Mouse (Mus musculus) MEL (cell line): ENCODE measurements around the gene Mef2b. TPM values are rescaled to one million over a fixed set of nuclear protein-coding genes. Genes with fewer than 3 reads are reported as not detected.
A peak's percentile ranks its signal among the peaks of the same experiment; 100 is the strongest.

Source experiments
- DNase-seq: peaks from one replicate; pipeline ENCODE4 v3.0.0; 2011; ENCODE audit warnings: low read depth, low spot score
- H3K27ac ChIP-seq: 2 replicates; pipeline ENCODE4 v1.5.1; 2012; ENCODE audit warnings: low read depth, mild to moderate bottlenecking, control low read depth, low read length, moderate library complexity; ENCODE audit not compliant: control insufficient read depth
- H3K27me3 ChIP-seq, 2 experiments: fragments of 150-350 bp in 1 of 2; sonication (generic) in 1 of 2; 2 replicates each; pipeline ENCODE4 v1.6.1; 2012; ENCODE audit warnings: low read length in 2 of 2, mild to moderate bottlenecking in 2 of 2, improper control_type of control experiment in 1 of 2, moderate library complexity in 1 of 2; ENCODE audit not compliant: insufficient read depth in 2 of 2, control insufficient read depth in 1 of 2
- H3K36me3 ChIP-seq, 2 experiments: 2 replicates each; pipeline ENCODE4 v1.6.1; 2012 to 2014; ENCODE audit warnings: low read length in 2 of 2, improper control_type of control experiment in 1 of 2, inconsistent platforms in 1 of 2, mild to moderate bottlenecking in 1 of 2; ENCODE audit not compliant: insufficient read depth in 2 of 2, control insufficient read depth in 1 of 2
- H3K4me1 ChIP-seq, 2 experiments: fragments of 150-350 bp in 1 of 2; sonication (generic) in 1 of 2; 2 replicates each; pipeline ENCODE4 v1.6.1; 2012; ENCODE audit warnings: low read length in 2 of 2, improper control_type of control experiment in 1 of 2, mild to moderate bottlenecking in 1 of 2; ENCODE audit not compliant: insufficient read depth in 2 of 2, control insufficient read depth in 1 of 2
- H3K4me3 ChIP-seq, 2 experiments: fragments of 150-350 bp in 1 of 2; sonication (generic) in 1 of 2; 2 replicates each; pipeline ENCODE4 v1.5.1; 2012; ENCODE audit warnings: low read depth in 2 of 2, low read length in 2 of 2, mild to moderate bottlenecking in 2 of 2, moderate library complexity in 2 of 2, control low read depth in 1 of 2, improper control_type of control experiment in 1 of 2; ENCODE audit not compliant: control insufficient read depth in 1 of 2, insufficient read depth in 1 of 2
- H3K79me2 ChIP-seq: 2 replicates; pipeline ENCODE4 v1.6.1; 2012; ENCODE audit warnings: mild to moderate bottlenecking, low read length, moderate library complexity; ENCODE audit not compliant: control insufficient read depth, poor library complexity, insufficient read depth
- H3K9ac ChIP-seq: 2 replicates; pipeline ENCODE4 v1.6.1; 2012; ENCODE audit warnings: low read depth, mild to moderate bottlenecking, control low read depth, low read length, moderate library complexity; ENCODE audit not compliant: control insufficient read depth, poor library complexity, severe bottlenecking
- H3K9me3 ChIP-seq: fragments of 150-350 bp; sonication (generic); replicated peaks from 2 replicates; pipeline ENCODE4 v1.6.1; 2012; ENCODE audit warnings: mild to moderate bottlenecking, low read length, improper control_type of control experiment, moderate library complexity; ENCODE audit not compliant: insufficient read depth
- BHLHE40 ChIP-seq: IDR thresholded peaks from 2 replicates; pipeline ENCODE4 v1.6.1; 2012; ENCODE audit warnings: low read depth, mild to moderate bottlenecking, inconsistent platforms, low read length, improper control_type of control experiment, borderline replicate concordance
- CHD1 ChIP-seq: IDR thresholded peaks from 2 replicates; pipeline ENCODE4 v1.6.1; 2012; ENCODE audit warnings: low read depth, mild to moderate bottlenecking, inconsistent platforms, low read length, improper control_type of control experiment
- CHD2 ChIP-seq: IDR thresholded peaks from 2 replicates; pipeline ENCODE4 v1.6.1; 2011; ENCODE audit warnings: low read length, improper control_type of control experiment
- CTCF ChIP-seq, 3 experiments: IDR thresholded peaks in 2 of 3; conservative IDR thresholded peaks in 1 of 3; 2 replicates each; pipeline ENCODE4 v1.5.1; 2011 to 2012; ENCODE audit warnings: low read length in 3 of 3, low read depth in 2 of 3, mild to moderate bottlenecking in 2 of 3, improper control_type of control experiment in 1 of 3, inconsistent platforms in 1 of 3, mixed read lengths in 1 of 3, moderate library complexity in 1 of 3; ENCODE audit not compliant: control insufficient read depth in 1 of 3, insufficient read depth in 1 of 3, poor library complexity in 1 of 3, severe bottlenecking in 1 of 3
- E2F4 ChIP-seq: IDR thresholded peaks from 2 replicates; pipeline ENCODE4 v1.6.1; 2011; ENCODE audit warnings: low read depth, low read length, improper control_type of control experiment, borderline replicate concordance
- EP300 ChIP-seq, 2 experiments: IDR thresholded peaks; 2 replicates each; pipeline ENCODE4 v1.6.1; 2011; ENCODE audit warnings: improper control_type of control experiment in 2 of 2, low read length in 2 of 2, low read depth in 1 of 2, mild to moderate bottlenecking in 1 of 2
- ETS1 ChIP-seq: IDR thresholded peaks from 2 replicates; pipeline ENCODE4 v1.6.1; 2012; ENCODE audit warnings: low read depth, mild to moderate bottlenecking, inconsistent platforms, low read length, improper control_type of control experiment, moderate library complexity
- GATA1 ChIP-seq: IDR thresholded peaks from 2 replicates; pipeline ENCODE4 v1.6.1; 2011; ENCODE audit warnings: low read depth, low read length, improper control_type of control experiment
- HCFC1 ChIP-seq: IDR thresholded peaks from 2 replicates; pipeline ENCODE4 v1.6.1; 2012; ENCODE audit warnings: low read depth, mild to moderate bottlenecking, inconsistent platforms, low read length, improper control_type of control experiment, moderate library complexity
- JUND ChIP-seq: IDR thresholded peaks from 2 replicates; pipeline ENCODE4 v1.6.1; 2011; ENCODE audit warnings: low read depth, mild to moderate bottlenecking, improper control_type of control experiment, low read length
- KAT2A ChIP-seq: conservative IDR thresholded peaks from 2 replicates; pipeline ENCODE4 v1.6.1; 2012; ENCODE audit warnings: low read depth, low read length, improper control_type of control experiment, inconsistent platforms
- MAX ChIP-seq: IDR thresholded peaks from 2 replicates; pipeline ENCODE4 v1.6.1; 2011; ENCODE audit warnings: low read length, improper control_type of control experiment
- MAZ ChIP-seq: IDR thresholded peaks from 2 replicates; pipeline ENCODE4 v1.6.1; 2012; ENCODE audit warnings: low read depth, mild to moderate bottlenecking, inconsistent platforms, low read length, improper control_type of control experiment
- MXI1 ChIP-seq: IDR thresholded peaks from 2 replicates; pipeline ENCODE4 v1.6.1; 2011; ENCODE audit warnings: mild to moderate bottlenecking, low read depth, low read length, improper control_type of control experiment
- MYB ChIP-seq: IDR thresholded peaks from 2 replicates; pipeline ENCODE4 v1.6.1; 2011; ENCODE audit warnings: mild to moderate bottlenecking, low read depth, low read length, improper control_type of control experiment
- MYC ChIP-seq: IDR thresholded peaks from 2 replicates; pipeline ENCODE4 v1.6.1; 2011; ENCODE audit warnings: low read depth, mild to moderate bottlenecking, low read length, improper control_type of control experiment, moderate library complexity
- NRF1 ChIP-seq: IDR thresholded peaks from 2 replicates; pipeline ENCODE4 v1.6.1; 2014; ENCODE audit warnings: low read depth, mild to moderate bottlenecking, inconsistent platforms, low read length, improper control_type of control experiment, moderate library complexity; ENCODE audit not compliant: poor library complexity, insufficient read depth, severe bottlenecking
- POLR2A ChIP-seq, 2 experiments: IDR thresholded peaks; 2 replicates each; pipeline ENCODE4 v1.6.1; 2011 to 2012; ENCODE audit warnings: low read length in 2 of 2, mild to moderate bottlenecking in 2 of 2, control low read depth in 1 of 2, improper control_type of control experiment in 1 of 2, low read depth in 1 of 2, moderate library complexity in 1 of 2; ENCODE audit not compliant: control insufficient read depth in 1 of 2, insufficient read depth in 1 of 2, poor library complexity in 1 of 2
- POLR2AphosphoS2 ChIP-seq: IDR thresholded peaks from 2 replicates; pipeline ENCODE4 v1.6.1; 2011; ENCODE audit warnings: low read length, improper control_type of control experiment
- POLR2AphosphoS5 ChIP-seq: IDR thresholded peaks from 2 replicates; pipeline ENCODE4 v1.6.1; 2012; ENCODE audit warnings: low read depth, borderline replicate concordance, mild to moderate bottlenecking, inconsistent platforms, low read length, moderate library complexity, mixed read lengths
- RAD21 ChIP-seq: IDR thresholded peaks from 2 replicates; pipeline ENCODE4 v1.6.1; 2011; ENCODE audit warnings: mild to moderate bottlenecking, low read depth, low read length, improper control_type of control experiment
- RCOR1 ChIP-seq: IDR thresholded peaks from 2 replicates; pipeline ENCODE4 v1.6.1; 2012; ENCODE audit warnings: low read depth, mild to moderate bottlenecking, inconsistent platforms, low read length, improper control_type of control experiment
- SIN3A ChIP-seq: IDR thresholded peaks from 2 replicates; pipeline ENCODE4 v1.6.1; 2012; ENCODE audit warnings: low read length, improper control_type of control experiment, inconsistent platforms
- SMC3 ChIP-seq: IDR thresholded peaks from 2 replicates; pipeline ENCODE4 v1.6.1; 2011; ENCODE audit warnings: low read depth, low read length, improper control_type of control experiment
- TBP ChIP-seq: IDR thresholded peaks from 2 replicates; pipeline ENCODE4 v1.8.0; 2011; ENCODE audit warnings: low read depth, low read length, improper control_type of control experiment
- TCF12 ChIP-seq: IDR thresholded peaks from 2 replicates; pipeline ENCODE4 v1.6.1; 2014; ENCODE audit warnings: low read depth, mild to moderate bottlenecking, inconsistent platforms, low read length, improper control_type of control experiment, moderate library complexity
- UBTF ChIP-seq: IDR thresholded peaks from 2 replicates; pipeline ENCODE4 v1.6.1; 2012; ENCODE audit warnings: low read depth, mild to moderate bottlenecking, inconsistent platforms, low read length, improper control_type of control experiment, moderate library complexity, borderline replicate concordance; ENCODE audit not compliant: insufficient read depth
- USF1 ChIP-seq: IDR thresholded peaks from 2 replicates; pipeline ENCODE4 v1.6.1; 2014; ENCODE audit warnings: low read depth, mild to moderate bottlenecking, inconsistent platforms, low read length, improper control_type of control experiment, moderate library complexity
- USF2 ChIP-seq, 2 experiments: IDR thresholded peaks; 2 replicates each; pipeline ENCODE4 v1.6.1; 2011 to 2012; ENCODE audit warnings: improper control_type of control experiment in 2 of 2, low read length in 2 of 2, borderline replicate concordance in 1 of 2, inconsistent platforms in 1 of 2, low read depth in 1 of 2, mild to moderate bottlenecking in 1 of 2; ENCODE audit not compliant: insufficient read depth in 1 of 2
- ZC3H11A ChIP-seq: IDR thresholded peaks from 2 replicates; pipeline ENCODE4 v1.6.1; 2012; ENCODE audit warnings: low read depth, mild to moderate bottlenecking, inconsistent platforms, low read length, improper control_type of control experiment
- ZKSCAN1 ChIP-seq: IDR thresholded peaks from 2 replicates; pipeline ENCODE4 v1.6.1; 2012; ENCODE audit warnings: low read depth, mild to moderate bottlenecking, inconsistent platforms, low read length, improper control_type of control experiment, moderate library complexity
- ZNF384 ChIP-seq: IDR thresholded peaks from 2 replicates; pipeline ENCODE4 v1.6.1; 2012; ENCODE audit warnings: low read depth, mild to moderate bottlenecking, inconsistent platforms, low read length, improper control_type of control experiment
- polyA plus RNA-seq, 2 experiments: library from polyadenylated mRNA; stranded (reverse) in 1 of 2; unstranded in 1 of 2; fragments of >175 nt in 1 of 2; fragments of >200 nt in 1 of 2; gene quantifications; 2 replicates each; pipeline versions ENCODE4 v1.2.1 to v1.2.4; 2012; ENCODE audit warnings: low replicate concordance in 2 of 2, low read depth in 1 of 2; ENCODE audit not compliant: insufficient read length in 2 of 2, insufficient read depth in 1 of 2, missing spikeins in 1 of 2
- total RNA-seq: library from RNA; depleted of rRNA; stranded (reverse); fragments of 300-350 nt; gene quantifications from 2 replicates; pipeline ENCODE4 v1.2.3, GENCODE M21; 2012

Gene Mef2b
- total and polyA plus RNA-seq, 3 experiments = 2.0 to 6.5 TPM; not detected in 1

- peaks cover 0 to 4% of the 10 kb centered on the region in 2 experiments; a peak in 1 of 4 replicates for H3K27me3 ChIP-seq
- no peak for DNase-seq
- no peak within 1 kb of the TSS for H3K9ac ChIP-seq
Measured at GRCm38 (mm10) chr8:70120667-70121066, 18.8 kb upstream of the Mef2b start, which contains the start of gene Ncan. Gene Ncan (minus strand): TSS chr8:70120873.

DNA sequence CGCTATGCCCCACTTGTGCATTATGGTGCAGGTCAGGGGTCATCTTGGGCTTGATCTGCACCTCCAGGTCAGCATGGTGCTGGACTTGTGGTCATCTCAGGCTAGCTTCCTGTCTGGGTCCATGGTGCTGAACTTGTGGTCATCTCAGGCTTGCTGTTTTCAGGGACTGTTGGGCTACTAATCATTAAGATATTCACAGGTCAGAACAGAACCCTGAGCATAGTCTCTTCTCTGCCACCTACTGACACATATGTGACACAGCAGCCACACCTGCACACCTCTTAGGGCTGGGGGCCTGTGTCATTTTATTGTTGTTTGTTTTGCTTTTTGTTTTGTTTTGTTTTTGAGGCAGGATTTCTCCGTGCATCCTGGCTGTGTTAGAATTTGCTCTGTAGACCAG lies 16.6 kb upstream of the Mef2b start:
- DNase-seq = peak; percentile 42
- Histone ChIP-seq H3K36me3 (no peaks in the 10 kb centered on the region), H3K4me1 (no peaks in the 10 kb centered on the region), H3K9ac (no peak overlapping the region), H3K27ac (no peak overlapping the region), H3K4me3 (no peak overlapping the region), H3K27me3 (peaks cover 0 to 4% of the 10 kb centered on the region in 2 experiments; a peak in 1 of 4 replicates), H3K9me3 (no peaks in the 10 kb centered on the region), H3K79me2 (no peaks in the 10 kb centered on the region)
- peak; percentile 58 to 68 (median 60) for TF ChIP-seq CTCF (IDR thresholded peaks at IDR 0.05 in 2 of 3, conservative IDR thresholded peaks at IDR 0.05 in 1 of 3; ENCODE audit: control insufficient read depth in 1 of 3, insufficient read depth in 1 of 3, low read depth in 2 of 3, low read length in 3 of 3, poor library complexity in 1 of 3, severe bottlenecking in 1 of 3)
- no peak for TF ChIP-seq POLR2AphosphoS2
- TF ChIP-seq MAX = no peak
- TF ChIP-seq MYC = no peak
- TF ChIP-seq ZNF384 = no peak
- no peak for TF ChIP-seq POLR2A (IDR thresholded peaks at IDR 0.05; ENCODE audit: control insufficient read depth in 1 of 2, insufficient read depth in 1 of 2, low read depth in 1 of 2, low read length in 2 of 2, poor library complexity in 1 of 2)
- TF ChIP-seq SIN3A = no peak
- TF ChIP-seq UBTF = no peak
- TF ChIP-seq ETS1 = no peak
- TF ChIP-seq USF2 (IDR thresholded peaks at IDR 0.05; ENCODE audit: borderline replicate concordance in 1 of 2, insufficient read depth in 1 of 2, low read depth in 1 of 2, low read length in 2 of 2) = no peak
- TF ChIP-seq NRF1 = no peak
- 0 out of 2 replicates have a peak, but pooled peaks have one; percentile 12 for TF ChIP-seq ZC3H11A
- no peak for TF ChIP-seq BHLHE40
- no peak for TF ChIP-seq JUND
- TF ChIP-seq POLR2AphosphoS5 = no peak
- peak; percentile 73 for TF ChIP-seq SMC3
- no peak for TF ChIP-seq USF1
- no peak for TF ChIP-seq RCOR1
- no peak for TF ChIP-seq HCFC1
- TF ChIP-seq EP300 (IDR thresholded peaks at IDR 0.05; ENCODE audit: low read depth in 1 of 2, low read length in 2 of 2) = no peak
- no peak for TF ChIP-seq MXI1
- TF ChIP-seq E2F4 = no peak
- peak; percentile 58 for TF ChIP-seq RAD21
- no peak for TF ChIP-seq MYB
- TF ChIP-seq TBP = no peak
- TF ChIP-seq CHD1 = no peak

More at GRCm38 (mm10) chr8:70120667-70121066, 18.8 kb upstream of the Mef2b start, which contains the start of gene Ncan:
- TF ChIP-seq MAZ (no peak), POLR2AphosphoS2 (no peak), E2F4 (no peak), TCF12 (no peak), ZKSCAN1 (no peak), USF1 (no peak), RCOR1 (no peak), USF2 (IDR thresholded peaks at IDR 0.05; ENCODE audit: borderline replicate concordance in 1 of 2, insufficient read depth in 1 of 2, low read depth in 1 of 2, low read length in 2 of 2) (no peak), ZNF384 (no peak), JUND (no peak), MYB (no peak), GATA1 (no peak), TBP (no peak), NRF1 (no peak), KAT2A (no peak), CHD2 (no peak), ETS1 (no peak)
- H3K36me3 ChIP-seq = no peaks in the 10 kb centered on the region
- no peak within 1 kb of the TSS for H3K4me3 ChIP-seq
- H3K4me1 ChIP-seq = no peaks in the 10 kb centered on the region
- no peaks in the 10 kb centered on the region for H3K79me2 ChIP-seq
- no peak within 1 kb of the TSS for H3K27ac ChIP-seq
- H3K9me3 ChIP-seq = no peaks in the 10 kb centered on the region
